Mouse (Mus musculus): ENCODE data around the gene Cideb. TPM values are rescaled to one million over a fixed set of nuclear protein-coding genes. Genes with fewer than 3 reads are reported as not detected.

The Cideb gene
- polyA plus RNA-seq, 1 experiment = not detected

DNA sequence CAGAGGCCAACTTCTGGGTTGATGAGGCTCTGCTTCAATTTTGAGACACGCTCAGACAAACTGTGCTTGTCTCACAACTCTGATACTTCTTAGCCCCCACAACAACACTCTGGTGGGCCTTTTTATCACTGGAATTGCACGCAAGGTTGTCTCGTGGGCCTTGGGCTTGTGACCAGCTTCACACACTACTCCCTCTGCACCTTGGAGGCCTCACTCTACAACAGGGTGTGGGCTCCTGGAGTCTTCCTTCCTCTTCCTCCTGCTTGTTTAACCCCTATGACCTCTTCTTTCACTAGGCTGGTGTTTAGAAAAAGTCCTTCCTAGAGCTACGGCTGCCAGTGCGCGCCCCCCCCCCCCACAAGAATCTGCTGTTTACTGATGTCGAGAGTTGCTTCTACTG is 18.5 kb upstream of the Cideb start:
- Histone ChIP-seq H3K4me1 (ENCODE audit: control insufficient read depth, insufficient read depth, low read length) (peaks cover 3% of the 10 kb centered on the region; the same call in 1 of the 2 replicates), H3K4me3 (replicated peaks; ENCODE audit: control insufficient read depth, low read depth, low read length) (no peak overlapping the region), H3K27ac (ENCODE audit: control insufficient read depth, insufficient read depth, low read depth, low read length, poor library complexity) (no peak overlapping the region)
- 59% methylated on average over 7 of the region's 7 CpGs for WGBS
- TF ChIP-seq POLR2A (IDR thresholded peaks at IDR 0.05; ENCODE audit: borderline replicate concordance, control insufficient read depth, low read depth, low read length) (no peak), CTCF (IDR thresholded peaks at IDR 0.05; ENCODE audit: control insufficient read depth, insufficient read depth, low read length) (no peak)

DNA sequence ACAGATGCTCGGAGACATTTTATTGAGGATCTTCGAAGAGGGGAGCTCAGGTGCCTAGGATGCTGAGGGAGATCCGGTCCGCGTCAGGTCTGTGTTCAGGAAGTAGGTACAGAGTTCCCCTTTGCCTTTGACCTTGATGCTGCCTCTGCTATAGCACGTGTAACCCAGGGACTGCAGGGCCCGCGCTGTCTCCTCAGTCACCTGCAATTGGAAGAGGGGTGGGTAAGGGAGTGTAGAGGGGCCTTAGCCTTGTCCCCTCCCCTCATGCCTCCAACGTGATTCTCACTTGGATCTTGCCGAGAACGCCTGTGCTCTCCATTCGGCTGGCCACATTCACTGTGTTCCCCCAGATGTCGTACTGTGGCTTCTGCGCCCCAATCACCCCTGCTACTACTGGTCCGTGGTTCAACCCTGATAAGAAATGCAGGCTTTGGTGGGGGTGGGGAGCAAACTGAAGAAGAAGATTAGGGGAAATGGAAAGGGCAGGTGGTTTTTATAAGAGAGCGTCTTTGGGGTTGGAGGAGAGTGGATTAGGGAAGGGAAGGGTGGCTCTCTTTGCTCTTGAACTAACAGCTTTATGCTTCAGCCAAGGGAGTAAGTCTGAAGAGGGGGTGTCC is 10.9 kb upstream of the Cideb start:
- no peak for TF ChIP-seq CTCF (IDR thresholded peaks at IDR 0.05; ENCODE audit: control insufficient read depth, insufficient read depth, low read length)
- TF ChIP-seq POLR2A (IDR thresholded peaks at IDR 0.05; ENCODE audit: borderline replicate concordance, control insufficient read depth, low read depth, low read length) = no peak
- peaks cover 1% of the 10 kb centered on the region; the same call in 1 of the 2 replicates for H3K4me1 ChIP-seq (ENCODE audit: control insufficient read depth, insufficient read depth, low read length)
- no peak overlapping the region for H3K4me3 ChIP-seq (replicated peaks; ENCODE audit: control insufficient read depth, low read depth, low read length)
- no peak overlapping the region for H3K27ac ChIP-seq (ENCODE audit: control insufficient read depth, insufficient read depth, low read depth, low read length, poor library complexity)
- WGBS = 58% methylated on average over 16 of the region's 16 CpGs

DNA sequence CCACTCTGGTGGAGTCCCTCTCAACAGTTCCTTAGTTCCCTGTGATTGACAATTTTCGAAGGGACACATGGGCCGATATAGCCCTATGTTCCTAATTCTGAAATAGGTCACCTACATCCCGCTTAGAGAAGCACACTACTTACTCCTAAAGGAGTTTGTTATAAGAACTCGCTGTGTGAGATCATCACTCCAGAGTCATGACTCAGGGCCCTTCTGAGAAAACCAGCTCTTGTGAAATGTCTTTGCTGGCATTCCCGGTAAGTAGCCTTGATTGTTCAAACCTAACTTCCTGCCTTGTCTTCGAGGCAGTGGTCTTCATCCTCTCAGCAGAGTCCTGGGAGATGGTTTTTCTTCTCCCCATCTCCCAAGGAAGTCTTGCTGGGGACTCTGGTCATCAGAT is 10.3 kb upstream of the Cideb start:
- WGBS = 58% methylated on average over 6 of the region's 6 CpGs
- no peak for TF ChIP-seq POLR2A (IDR thresholded peaks at IDR 0.05; ENCODE audit: borderline replicate concordance, control insufficient read depth, low read depth, low read length)
- no peak for TF ChIP-seq CTCF (IDR thresholded peaks at IDR 0.05; ENCODE audit: control insufficient read depth, insufficient read depth, low read length)
- H3K4me1 ChIP-seq (ENCODE audit: control insufficient read depth, insufficient read depth, low read length) = peaks cover 2% of the 10 kb centered on the region; the same call in 1 of the 2 replicates

DNA sequence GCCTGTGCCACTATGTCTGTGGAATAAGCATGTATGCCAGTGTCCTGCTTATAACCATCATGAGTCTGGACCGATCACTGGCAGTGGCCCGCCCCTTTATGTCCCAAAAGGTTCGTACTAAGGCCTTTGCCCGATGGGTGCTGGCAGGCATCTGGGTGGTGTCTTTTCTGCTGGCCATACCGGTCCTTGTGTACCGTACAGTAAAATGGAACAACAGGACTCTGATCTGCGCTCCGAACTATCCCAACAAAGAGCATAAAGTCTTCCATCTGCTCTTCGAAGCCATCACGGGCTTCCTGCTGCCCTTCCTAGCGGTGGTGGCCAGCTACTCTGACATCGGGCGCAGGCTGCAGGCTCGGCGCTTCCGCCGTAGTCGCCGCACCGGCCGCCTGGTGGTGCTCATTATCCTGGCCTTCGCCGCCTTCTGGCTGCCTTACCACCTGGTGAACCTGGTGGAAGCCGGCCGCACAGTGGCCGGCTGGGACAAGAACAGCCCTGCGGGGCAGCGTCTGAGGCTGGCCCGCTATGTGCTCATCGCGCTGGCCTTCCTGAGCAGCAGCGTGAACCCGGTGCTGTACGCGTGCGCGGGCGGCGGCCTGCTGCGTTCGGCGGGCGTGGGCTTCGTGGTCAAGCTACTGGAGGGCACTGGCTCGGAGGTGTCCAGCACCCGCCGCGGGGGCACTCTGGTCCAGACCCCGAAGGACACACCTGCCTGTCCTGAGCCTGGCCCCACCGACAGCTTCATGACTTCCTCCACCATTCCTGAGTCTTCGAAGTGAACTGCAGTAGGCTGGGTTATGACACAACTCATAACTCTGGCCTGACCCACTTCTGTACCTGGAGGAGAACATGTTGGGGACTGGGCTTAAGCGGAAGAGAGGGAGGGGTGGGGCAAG is 9.5 kb upstream of the Cideb start:
- 8% methylated on average over 52 of the region's 52 CpGs for WGBS
- peak overlapping the region; percentile 77 for H3K27ac ChIP-seq (ENCODE audit: control insufficient read depth, insufficient read depth, low read depth, low read length, poor library complexity)
- peaks cover 2% of the 10 kb centered on the region; the same call in 1 of the 2 replicates for H3K4me1 ChIP-seq (ENCODE audit: control insufficient read depth, insufficient read depth, low read length)
- TF ChIP-seq CTCF (IDR thresholded peaks at IDR 0.05; ENCODE audit: control insufficient read depth, insufficient read depth, low read length) (peak; percentile 41), POLR2A (IDR thresholded peaks at IDR 0.05; ENCODE audit: borderline replicate concordance, control insufficient read depth, low read depth, low read length) (no peak)
- H3K4me3 ChIP-seq (replicated peaks; ENCODE audit: control insufficient read depth, low read depth, low read length) = peak overlapping the region; percentile 71

More for the DNA sequence above, 10.3 kb upstream of the Cideb start:
- no peak overlapping the region for H3K27ac ChIP-seq (ENCODE audit: control insufficient read depth, insufficient read depth, low read depth, low read length, poor library complexity)
- no peak overlapping the region for H3K4me3 ChIP-seq (replicated peaks; ENCODE audit: control insufficient read depth, low read depth, low read length)

DNA sequence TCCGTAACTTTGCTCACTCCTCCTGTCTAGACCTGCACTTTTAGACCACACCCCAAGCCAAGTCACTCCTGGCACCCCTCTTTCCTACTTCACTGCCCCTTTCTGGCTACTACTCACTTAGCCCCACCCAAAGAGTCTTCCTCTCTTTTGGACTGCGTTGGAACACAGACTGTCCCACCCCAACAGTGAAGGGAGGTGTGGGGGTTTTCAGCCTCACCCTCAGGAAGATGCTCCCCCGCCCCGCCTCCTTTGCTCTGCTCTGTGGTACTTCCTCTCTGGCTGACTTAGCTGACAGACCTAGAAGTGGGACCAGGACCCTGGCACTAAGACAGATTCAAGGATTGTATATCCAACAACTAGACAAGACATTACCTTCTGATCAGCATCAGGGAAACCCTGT is 7.4 kb upstream of the Cideb start, which contains the start of gene Ltb4r1:
Gene Ltb4r1 (plus strand): TSS at position 267 of the 400 bp plus-strand sequence.
- no peak for TF ChIP-seq POLR2A (IDR thresholded peaks at IDR 0.05; ENCODE audit: borderline replicate concordance, control insufficient read depth, low read depth, low read length)
- TF ChIP-seq CTCF (IDR thresholded peaks at IDR 0.05; ENCODE audit: control insufficient read depth, insufficient read depth, low read length) = no peak
- Histone ChIP-seq H3K4me3 (replicated peaks; ENCODE audit: control insufficient read depth, low read depth, low read length) (peak within 1 kb of the TSS; percentile 71), H3K4me1 (ENCODE audit: control insufficient read depth, insufficient read depth, low read length) (peaks cover 2% of the 10 kb centered on the region; the same call in 1 of the 2 replicates), H3K27ac (ENCODE audit: control insufficient read depth, insufficient read depth, low read depth, low read length, poor library complexity) (peak within 1 kb of the TSS; percentile 88)
- WGBS = 8% methylated on average over 4 of the region's 4 CpGs

DNA sequence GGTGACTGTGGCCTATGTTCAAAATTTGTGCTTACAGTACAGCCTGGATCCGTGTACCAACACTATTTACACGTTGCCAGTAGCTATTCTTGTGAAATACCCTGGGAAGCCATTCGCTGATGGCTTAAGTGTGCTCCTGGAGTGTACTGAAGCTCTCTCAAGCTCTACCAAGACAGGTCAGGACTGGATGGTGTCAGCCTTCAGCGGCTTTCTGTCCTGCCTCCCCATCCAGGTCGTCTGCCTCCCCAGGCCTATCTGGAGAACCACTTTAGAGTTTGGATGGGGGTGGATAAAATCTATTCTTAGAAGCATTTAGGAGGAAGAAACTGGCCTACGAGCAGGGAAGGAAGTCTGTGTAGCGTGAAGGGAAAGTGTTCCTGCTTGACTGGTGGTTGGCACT is 4.9 kb upstream of the Cideb start:
- 11% methylated on average over 7 of the region's 7 CpGs for WGBS
- H3K4me3 ChIP-seq (replicated peaks; ENCODE audit: control insufficient read depth, low read depth, low read length) = peak overlapping the region; percentile 21
- H3K4me1 ChIP-seq (ENCODE audit: control insufficient read depth, insufficient read depth, low read length) = peaks cover 2% of the 10 kb centered on the region; the same call in 1 of the 2 replicates
- peak overlapping the region; percentile 69 for H3K27ac ChIP-seq (ENCODE audit: control insufficient read depth, insufficient read depth, low read depth, low read length, poor library complexity)
- TF ChIP-seq CTCF (IDR thresholded peaks at IDR 0.05; ENCODE audit: control insufficient read depth, insufficient read depth, low read length) = no peak
- no peak for TF ChIP-seq POLR2A (IDR thresholded peaks at IDR 0.05; ENCODE audit: borderline replicate concordance, control insufficient read depth, low read depth, low read length)

DNA sequence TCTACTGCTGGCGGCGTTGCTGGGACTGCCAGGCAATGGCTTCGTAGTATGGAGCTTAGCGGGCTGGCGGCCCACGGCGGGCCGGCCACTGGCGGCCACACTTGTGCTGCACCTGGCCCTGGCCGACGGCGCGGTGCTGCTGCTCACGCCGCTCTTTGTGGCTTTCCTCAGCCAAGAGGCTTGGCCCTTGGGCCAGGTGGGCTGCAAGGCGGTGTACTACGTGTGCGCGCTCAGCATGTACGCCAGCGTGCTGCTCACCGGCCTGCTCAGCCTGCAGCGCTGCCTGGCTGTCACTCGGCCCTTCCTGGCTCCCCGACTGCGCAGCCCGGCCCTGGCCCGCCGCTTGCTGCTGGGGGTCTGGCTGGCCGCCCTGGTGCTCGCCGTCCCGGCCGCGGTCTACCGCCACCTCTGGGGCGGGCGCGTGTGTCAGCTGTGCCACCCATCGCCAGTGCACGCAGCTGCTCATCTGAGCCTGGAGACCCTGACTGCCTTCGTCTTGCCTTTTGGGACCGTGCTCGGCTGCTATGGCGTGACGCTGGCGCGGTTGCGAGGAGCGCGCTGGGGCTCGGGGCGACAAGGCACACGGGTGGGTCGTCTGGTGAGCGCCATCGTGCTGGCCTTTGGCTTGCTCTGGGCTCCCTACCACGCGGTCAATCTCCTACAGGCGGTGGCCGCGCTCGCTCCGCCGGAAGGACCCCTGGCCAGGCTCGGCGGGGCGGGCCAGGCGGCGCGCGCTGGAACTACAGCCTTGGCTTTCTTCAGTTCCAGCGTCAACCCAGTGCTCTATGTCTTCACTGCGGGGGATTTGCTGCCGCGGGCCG is 4.0 kb upstream of the Cideb start:
- WGBS = 5% methylated on average over 77 of the region's 77 CpGs
- peak overlapping the region; percentile 69 for H3K27ac ChIP-seq (ENCODE audit: control insufficient read depth, insufficient read depth, low read depth, low read length, poor library complexity)
- H3K4me3 ChIP-seq (replicated peaks; ENCODE audit: control insufficient read depth, low read depth, low read length) = peak overlapping the region; percentile 50
- H3K4me1 ChIP-seq (ENCODE audit: control insufficient read depth, insufficient read depth, low read length) = peaks cover 2% of the 10 kb centered on the region; the same call in 1 of the 2 replicates
- TF ChIP-seq POLR2A (IDR thresholded peaks at IDR 0.05; ENCODE audit: borderline replicate concordance, control insufficient read depth, low read depth, low read length) (peak; percentile 37; the same call in 1 of the 2 replicates), CTCF (IDR thresholded peaks at IDR 0.05; ENCODE audit: control insufficient read depth, insufficient read depth, low read length) (no peak; the same call in 1 of the 2 replicates)
